Mouse (Mus musculus) heart, embryonic 16.5 days (tissue): ENCODE measurements around the gene Cnfn. TPM values are rescaled to one million over a fixed set of nuclear protein-coding genes. Genes with fewer than 3 reads are reported as not detected.

ENCODE experiments used
- ATAC-seq: fragments of 200-750 bp; cut with Nextera tagmentation; replicated peaks from 2 replicates; pipeline ENCODE4 v1.8.0; 2017; ENCODE audit warnings: moderate number of reproducible peaks; ENCODE audit not compliant: insufficient read depth, low FRiP score; ENCODE audit errors: extremely low read depth
- H3K27ac ChIP-seq: fragments of 300-500 bp; sonication (generic); 2 replicates; pipeline ENCODE4 v1.5.1; 2014; ENCODE audit warnings: mild to moderate bottlenecking, low read length, control low read depth, moderate library complexity
- H3K27me3 ChIP-seq: fragments of 300-500 bp; sonication (generic); 2 replicates; pipeline ENCODE4 v1.6.1; 2014; ENCODE audit warnings: low read length, mixed read lengths; ENCODE audit not compliant: control insufficient read depth, insufficient read depth
- H3K36me3 ChIP-seq: fragments of 300-500 bp; sonication (generic); 2 replicates; pipeline ENCODE4 v1.6.1; 2014; ENCODE audit not compliant: control insufficient read depth, insufficient read depth
- H3K4me1 ChIP-seq: fragments of 300-500 bp; sonication (generic); 2 replicates; pipeline ENCODE4 v1.6.1; 2014; ENCODE audit warnings: low read length, mixed read lengths; ENCODE audit not compliant: control insufficient read depth, insufficient read depth
- H3K4me2 ChIP-seq: fragments of 300-500 bp; sonication (generic); 2 replicates; pipeline ENCODE4 v1.6.1; 2014; ENCODE audit warnings: low read depth, mild to moderate bottlenecking, control low read depth, low read length
- H3K4me3 ChIP-seq: fragments of 300-500 bp; sonication (generic); 2 replicates; pipeline ENCODE4 v1.5.1; 2014; ENCODE audit warnings: mild to moderate bottlenecking, control low read depth, low read length
- H3K9ac ChIP-seq: fragments of 300-500 bp; sonication (generic); 2 replicates; pipeline ENCODE4 v1.6.1; 2014; ENCODE audit warnings: low read length, control low read depth
- H3K9me3 ChIP-seq: fragments of 300-500 bp; sonication (generic); replicated peaks from 2 replicates; pipeline ENCODE4 v1.6.1; 2016; ENCODE audit warnings: low read length; ENCODE audit not compliant: control insufficient read depth
- WGBS: fragments of 180-500 bp; shearing (Covaris S2); extraction: QIAGEN DNeasy Blood & Tissue Kit; methylation state at CpG from one replicate; pipeline ENCODE4 v1.1.7; 2014; 5-methylcytosine and 5-hydroxymethylcytosine counted together
- polyA plus RNA-seq: library from polyadenylated mRNA; unstranded; fragments of >200 nt; fragmentation: Nextera tagmentation; extraction: Ambion mirVana; gene quantifications from 2 replicates; pipeline ENCODE4 v1.2.1, GENCODE M21; 2015

Cnfn gene
- polyA plus RNA-seq, 1 experiment from 2014 or later, result 0.87 TPM

- H3K27ac ChIP-seq, result no peak overlapping the region
- WGBS, result 95% methylated on average over 2 of the region's 2 CpGs
- H3K4me3 ChIP-seq, result no peak overlapping the region
- peaks cover 10% of the 10 kb centered on the region for H3K4me1 ChIP-seq
- no peaks in the 10 kb centered on the region for H3K9me3 ChIP-seq
- H3K36me3 ChIP-seq, result no peaks in the 10 kb centered on the region; the same call in 1 of the 2 replicates
- H3K4me2 ChIP-seq, result no peak overlapping the region
- H3K27me3 ChIP-seq, result no peaks in the 10 kb centered on the region
- no peak overlapping the region for H3K9ac ChIP-seq
- no peak for ATAC-seq
Observed at GRCm38 (mm10) chr7:25323219-25323618, 46.3 kb downstream of the Cnfn start.

GRCm38 (mm10) chr7:25322058-25322484 lies 47.5 kb downstream of the Cnfn start:
- H3K4me1 ChIP-seq, result peaks cover 14% of the 10 kb centered on the region
- H3K4me2 ChIP-seq, result peak overlapping the region; percentile 37
- no peaks in the 10 kb centered on the region for H3K27me3 ChIP-seq
- peak overlapping the region; percentile 41; the same call in 1 of the 2 replicates for H3K9ac ChIP-seq
- peak; percentile 68; the same call in 1 of the 2 replicates for ATAC-seq
- H3K27ac ChIP-seq, result peak overlapping the region; percentile 73
- WGBS, result 9% methylated on average over 6 of the region's 6 CpGs
- no peaks in the 10 kb centered on the region; the same call in 1 of the 2 replicates for H3K36me3 ChIP-seq
- peak overlapping the region; percentile 10 for H3K4me3 ChIP-seq
- H3K9me3 ChIP-seq, result no peaks in the 10 kb centered on the region

Other genes starting within 250 kb of the Cnfn start
- 0.42 and 0.58 TPM in 2 replicates for gene Pou2f2, start 190.0 kb downstream of the Cnfn start, polyA plus RNA-seq
- 8.3 and 8.6 TPM in 2 replicates for gene Dedd2, start 149.1 kb downstream of the Cnfn start, polyA plus RNA-seq
- gene Zfp526, start 148.3 kb downstream of the Cnfn start, polyA plus RNA-seq, result 2.2 and 2.3 TPM in 2 replicates
- gene Gsk3a, start 131.9 kb downstream of the Cnfn start, polyA plus RNA-seq, result 6.7 and 6.8 TPM in 2 replicates
- 8.5 and 11.2 TPM in 2 replicates for gene Erf, start 119.0 kb downstream of the Cnfn start, polyA plus RNA-seq
- gene Cic, start 102.0 kb downstream of the Cnfn start, polyA plus RNA-seq, result 22.7 and 24.7 TPM in 2 replicates
- 111 and 121 TPM in 2 replicates for gene Pafah1b3, start 71.7 kb downstream of the Cnfn start, polyA plus RNA-seq
- gene Prr19, start 68.3 kb downstream of the Cnfn start, polyA plus RNA-seq, result not detected in 2 replicates
- 0.08 and 0.20 TPM in 2 replicates for gene Tmem145, start 63.6 kb downstream of the Cnfn start, polyA plus RNA-seq
- 7.4 and 8.7 TPM in 2 replicates for gene Megf8, start 52.6 kb downstream of the Cnfn start, polyA plus RNA-seq
- 8.3 and 8.6 TPM in 2 replicates for gene Lipe, start 29.0 kb upstream of the Cnfn start, polyA plus RNA-seq
- gene Cxcl17, start 43.2 kb upstream of the Cnfn start, polyA plus RNA-seq, result 0.38 and 0.41 TPM in 2 replicates
- 3.8 and 4.8 TPM in 2 replicates for gene Ceacam1, start 107.9 kb upstream of the Cnfn start, polyA plus RNA-seq
- gene Ceacam2, start 170.1 kb upstream of the Cnfn start, polyA plus RNA-seq, result not detected in 2 replicates
- gene Erich4, start 246.2 kb upstream of the Cnfn start, polyA plus RNA-seq, result 0.21 TPM in 1 of 2 replicates, not detected in the other
- 58.6 and 63.6 TPM in 2 replicates for gene Dmac2, start 249.7 kb upstream of the Cnfn start, polyA plus RNA-seq